Mouse (Mus musculus) regulatory T cell (primary cell): ENCODE data around the gene Plod3.
"Not testable (repeated sequence)": the region's sequence is repeated elsewhere in the genome, so short reads cannot be mapped to it uniquely, and the experiment has no call there.

Experiments used
- in situ Hi-C: fragments of 300-600 bp; cut with MboI, MseI; formaldehyde crosslinking; loops from one replicate; pipeline ENCODE4 v1.15.1; 2025; ENCODE audit warnings: high pct_unique_total_duplicates

Plod3 gene

DNA sequence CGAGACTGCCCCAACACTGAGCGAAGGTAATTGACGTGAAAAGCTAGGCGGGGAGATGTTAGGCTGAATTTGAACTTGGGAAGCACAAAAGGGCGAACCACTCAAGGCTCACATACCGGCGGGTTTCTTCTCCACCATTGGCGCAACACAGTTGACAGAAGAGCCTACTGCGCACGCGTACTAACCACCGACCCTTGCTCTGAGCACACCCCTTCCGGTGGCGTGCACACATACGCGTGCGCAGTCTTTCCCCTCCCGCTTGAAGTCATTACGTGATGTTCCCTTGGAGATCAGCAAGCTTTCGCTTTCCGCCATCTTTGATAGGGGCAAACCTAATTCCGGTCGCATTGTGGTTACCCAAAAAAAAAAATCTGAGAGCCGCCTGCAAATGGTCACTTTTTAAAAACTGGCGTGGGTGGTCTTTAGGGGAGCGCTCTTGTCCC is at the start of gene Plod3:
Gene Plod3, plus strand, starts transcription at position 325 of the 443 bp plus-strand sequence.
- in situ Hi-C loops, result no loop called here

DNA sequence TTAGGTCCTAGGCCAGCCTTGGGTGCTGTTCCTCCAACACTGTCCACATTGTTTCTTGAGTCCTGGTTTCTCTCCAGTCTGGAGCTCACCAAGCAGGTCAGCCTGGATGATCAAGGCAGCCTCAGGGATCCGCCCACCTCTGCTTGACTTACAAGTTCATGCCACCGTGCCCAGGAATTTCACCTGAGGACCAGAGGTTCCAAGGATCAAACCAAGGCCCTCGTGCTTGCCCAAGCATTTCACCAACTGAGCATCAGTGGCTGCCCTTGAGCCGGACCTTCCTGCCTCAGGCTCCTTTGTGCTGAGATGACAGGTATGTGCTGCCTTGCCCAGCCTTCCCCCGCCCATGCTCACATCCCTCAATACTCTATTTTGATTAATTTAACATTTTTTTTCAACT is 49.2 kb upstream of the Plod3 start:
- in situ Hi-C loops, result no loop called here

DNA sequence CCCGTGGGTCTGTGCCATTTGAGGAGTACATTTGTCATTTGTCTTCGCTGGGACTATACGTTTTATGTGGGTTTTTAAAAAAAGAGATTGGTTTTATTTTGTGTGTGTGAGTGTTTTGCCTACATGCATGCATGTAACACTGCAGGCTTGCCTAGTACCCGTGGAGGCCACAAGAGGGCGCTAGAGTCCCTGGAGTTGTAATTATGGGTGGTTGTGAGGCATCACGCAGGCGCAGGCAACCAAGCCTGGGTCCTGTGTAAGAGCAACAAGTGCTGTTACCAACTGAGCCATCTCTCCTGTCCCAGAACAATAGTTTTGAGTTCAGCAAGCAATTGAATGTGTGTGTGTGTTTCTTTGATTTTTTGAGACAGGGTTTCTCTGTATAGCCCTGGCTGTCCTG is 47.5 kb upstream of the Plod3 start:
- in situ Hi-C loops, result no loop called here

DNA sequence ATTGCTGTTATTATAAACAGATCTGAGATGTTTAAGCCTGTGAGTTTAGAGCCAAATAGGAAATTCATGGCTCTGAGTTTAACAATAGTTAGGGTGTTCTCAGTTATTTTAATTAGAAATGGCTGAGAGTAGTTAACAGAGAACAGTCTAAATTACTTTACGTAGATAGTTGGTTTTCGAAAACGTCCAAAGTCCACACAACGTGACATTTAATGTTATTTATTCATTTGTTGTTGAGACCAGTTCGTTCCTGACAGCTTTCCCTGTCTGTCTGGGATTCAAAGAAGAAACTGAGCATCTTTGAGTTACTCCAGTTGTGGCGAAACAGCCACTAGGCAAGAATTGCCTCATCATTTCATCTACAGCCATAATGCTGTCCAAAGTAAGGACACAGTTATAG is 46.8 kb upstream of the Plod3 start:
- in situ Hi-C loops, result not testable (repeated sequence)

DNA sequence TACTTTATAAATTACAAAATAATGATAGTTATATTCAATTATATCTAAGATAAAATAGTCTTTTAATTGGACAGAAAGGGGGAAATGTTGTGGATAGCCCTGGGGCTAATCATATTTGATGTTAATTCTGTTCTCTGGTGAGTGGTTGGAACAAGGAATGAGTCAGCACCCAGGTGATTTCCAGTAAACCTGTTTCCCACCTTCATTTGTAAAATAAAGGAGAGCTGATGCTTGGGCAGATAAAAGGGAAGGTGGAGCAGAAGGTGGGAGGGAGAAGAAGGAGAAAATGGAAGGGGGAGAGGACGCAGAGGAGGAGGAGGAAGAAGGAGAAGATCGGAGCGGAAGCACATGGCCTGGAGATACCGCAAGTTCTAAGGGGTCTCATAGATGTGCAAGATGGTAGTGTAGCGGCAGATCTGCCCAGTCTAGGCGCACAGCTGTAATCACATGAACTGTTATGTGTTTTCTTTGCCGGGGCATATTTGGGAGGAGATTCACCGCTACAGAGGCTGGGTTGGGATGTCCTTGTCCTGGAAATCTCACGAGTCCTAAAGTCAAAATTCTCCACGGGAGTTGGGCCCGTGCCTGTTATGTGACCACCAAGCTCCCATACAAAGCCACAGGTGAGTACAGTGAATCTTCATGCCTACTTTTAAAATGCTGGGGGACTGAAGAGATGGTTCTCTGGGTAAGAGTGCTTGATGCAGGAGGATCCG is 45.8 kb upstream of the Plod3 start:
- in situ Hi-C loops, result no loop called here

DNA sequence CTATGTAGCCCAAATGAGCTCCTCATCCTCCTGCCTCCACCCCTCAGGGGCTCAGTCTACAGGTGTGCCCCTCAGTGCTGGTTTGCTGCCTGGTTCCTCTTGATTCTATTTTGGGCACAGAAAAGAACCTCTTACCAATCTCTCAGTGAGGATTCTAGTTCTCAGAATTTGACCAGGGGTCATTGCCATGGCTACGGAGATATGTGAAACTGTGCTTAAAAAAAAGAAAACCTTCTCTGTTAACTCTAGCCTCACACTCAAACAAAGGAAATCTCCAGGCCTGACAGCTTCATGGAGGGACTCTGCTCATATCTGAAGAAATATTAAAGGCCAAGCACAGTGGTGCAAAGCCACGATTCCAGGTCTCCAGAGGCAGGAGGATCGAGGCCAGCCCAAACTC is 44.0 kb upstream of the Plod3 start:
- in situ Hi-C loops, result no loop called here

DNA sequence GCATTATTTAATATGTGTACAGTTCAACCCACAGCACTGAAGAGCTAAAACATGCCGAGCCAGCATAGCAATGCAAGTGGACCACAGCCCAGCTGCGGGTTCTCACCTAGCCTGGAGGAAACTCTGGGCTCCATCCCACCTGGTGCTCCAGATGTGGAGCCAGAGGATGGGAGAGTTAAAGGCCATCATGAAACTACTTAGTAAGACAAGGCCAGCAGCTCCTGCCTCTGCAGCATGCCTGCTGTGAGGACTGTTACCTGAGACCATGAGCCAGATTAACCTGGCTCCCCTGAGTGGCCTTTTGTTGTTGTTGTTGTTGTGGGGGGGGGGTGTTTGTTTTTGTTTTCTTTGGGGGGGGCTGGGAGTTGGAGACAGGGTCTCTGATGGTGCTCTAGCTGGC is 43.4 kb upstream of the Plod3 start:
- in situ Hi-C loops, result no loop called here

DNA sequence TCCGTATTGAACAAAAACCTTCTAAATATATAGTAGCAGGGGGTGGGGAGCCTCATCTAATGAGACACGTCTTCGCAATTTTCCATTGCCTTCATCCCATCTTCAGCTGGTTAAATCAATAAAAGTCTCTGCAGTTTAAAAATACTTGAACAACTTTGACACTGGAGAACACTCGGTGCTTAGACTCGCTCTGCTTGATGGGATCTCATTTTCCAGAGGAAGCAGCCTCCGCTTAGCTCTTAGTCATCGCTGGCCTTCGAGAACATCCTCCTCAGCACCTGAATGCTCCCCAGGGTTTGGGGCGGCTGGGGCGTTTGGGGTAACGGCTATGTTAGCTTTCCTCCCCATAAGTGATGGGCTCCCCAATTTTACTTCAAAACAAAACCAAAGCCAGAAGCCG is 41.7 kb upstream of the Plod3 start:
- in situ Hi-C loops, result no loop called here

DNA sequence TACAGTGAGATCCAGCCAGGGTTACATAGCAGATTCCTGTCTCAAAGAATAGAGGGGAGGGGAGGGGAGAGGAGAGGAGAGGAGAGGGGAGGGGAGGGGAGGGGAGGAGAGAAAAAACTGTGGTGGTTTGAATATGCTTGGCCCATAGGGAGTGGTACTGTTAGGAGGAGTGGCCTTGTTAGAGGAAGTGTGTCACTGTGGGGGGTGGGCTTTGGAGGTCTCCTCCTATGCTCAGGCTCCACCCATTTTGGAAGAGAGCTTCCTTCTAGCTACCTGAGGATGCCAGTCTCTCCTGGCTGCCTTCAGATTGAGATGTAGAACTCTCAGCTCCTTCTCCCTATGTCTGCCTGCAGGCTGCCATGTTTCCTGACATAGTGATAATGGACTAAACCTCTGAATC is 38.9 kb upstream of the Plod3 start:
- in situ Hi-C loops, result no loop called here

DNA sequence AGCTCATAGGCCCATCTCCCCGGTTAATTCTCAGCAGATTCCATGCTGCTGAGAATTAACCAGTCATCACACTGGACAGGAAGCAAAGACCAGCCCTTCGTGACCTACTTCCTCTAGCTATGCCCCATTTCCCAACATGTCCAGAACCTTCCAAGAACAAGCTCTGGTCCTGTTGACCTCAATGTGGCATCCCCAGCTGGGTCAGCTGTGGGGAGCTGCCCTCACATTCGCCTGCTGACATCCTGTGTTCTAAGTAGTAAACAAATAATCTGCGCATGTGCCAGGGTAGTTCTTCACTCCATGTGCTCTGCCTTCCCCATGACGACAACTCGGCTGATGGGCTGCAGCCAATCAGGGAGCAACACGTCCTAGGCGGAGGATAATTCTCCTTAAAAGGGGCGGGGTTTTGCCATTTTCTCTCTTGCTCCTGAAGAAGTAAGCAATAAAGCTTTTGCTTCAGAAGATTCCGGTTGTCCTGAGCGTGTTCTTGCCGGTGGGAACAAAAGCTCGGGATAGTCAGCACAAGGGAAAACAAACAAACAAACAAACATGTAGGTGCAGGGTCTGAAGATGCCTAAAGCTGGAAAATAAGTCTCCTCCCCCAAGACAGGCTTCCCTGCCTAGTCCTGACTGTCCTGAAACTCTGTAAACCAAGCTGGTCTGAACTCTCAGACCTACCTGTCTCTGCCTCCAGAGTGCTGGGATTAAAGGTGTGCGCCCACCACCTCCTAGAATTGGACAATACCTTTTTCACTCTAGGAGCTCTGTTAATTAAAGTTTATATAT is 37.1 kb upstream of the Plod3 start:
- in situ Hi-C loops, result not testable (repeated sequence)

DNA sequence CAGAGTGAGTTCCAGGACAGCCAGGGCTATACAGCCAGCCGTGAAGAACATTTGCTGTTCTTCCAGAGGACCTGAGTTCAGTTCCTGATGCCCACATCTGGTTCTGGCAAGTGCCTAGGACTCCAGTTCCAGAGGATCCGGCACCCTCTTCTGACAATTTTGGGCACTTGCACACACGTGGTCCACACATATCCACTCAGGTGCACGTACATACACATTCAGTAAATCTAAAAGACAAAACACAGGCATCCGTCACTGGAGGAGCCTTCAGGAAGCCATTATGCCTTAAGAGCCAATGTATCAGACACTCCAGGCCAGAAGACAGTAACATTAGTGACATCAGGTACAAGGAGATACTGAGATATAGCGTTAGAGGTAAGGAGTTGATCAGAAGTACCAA is 36.3 kb upstream of the Plod3 start:
- in situ Hi-C loops, result no loop called here

DNA sequence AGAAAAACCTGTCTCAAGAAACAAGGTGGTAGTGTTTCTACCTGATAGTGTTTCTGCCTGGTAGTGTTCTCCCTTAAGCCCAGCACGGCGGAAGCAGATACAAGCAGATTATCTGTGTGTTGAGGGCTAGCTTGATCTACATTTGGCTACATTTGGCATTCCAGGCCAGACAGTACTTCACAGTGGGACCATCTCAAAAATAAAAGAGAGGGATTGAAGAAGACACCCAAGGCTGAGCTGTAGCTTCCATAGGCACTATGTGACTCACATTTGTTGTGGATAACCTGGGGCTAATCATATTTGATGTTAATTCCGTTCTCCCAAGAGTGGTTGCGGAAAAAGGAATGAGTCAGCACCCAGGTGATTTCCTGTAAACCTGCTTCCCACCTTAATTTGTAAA is 34.7 kb upstream of the Plod3 start:
- in situ Hi-C loops, result no loop called here

DNA sequence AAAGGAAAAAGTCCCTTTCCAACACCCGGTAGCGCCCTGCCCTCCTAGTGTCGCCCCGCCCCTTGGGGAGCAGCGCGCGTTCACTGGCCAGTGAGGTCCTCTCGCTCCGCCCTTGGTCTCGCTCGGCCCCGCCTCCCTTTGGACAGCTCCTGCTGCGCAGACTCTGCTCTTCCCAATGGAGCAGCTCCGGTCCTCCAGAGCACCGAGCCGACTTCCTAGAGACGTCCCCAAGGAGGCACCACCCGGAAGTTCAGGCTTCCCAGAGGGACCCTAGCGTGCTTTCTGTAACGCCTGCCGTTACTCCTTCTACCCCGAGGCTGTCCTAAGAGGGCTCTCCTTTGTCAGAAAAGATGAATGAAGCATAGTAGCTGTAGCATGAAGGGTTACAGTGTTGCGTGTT is 33.8 kb upstream of the Plod3 start, which contains the start of gene Fis1:
Gene Fis1, plus strand, starts transcription at position 261 of the 400 bp plus-strand sequence.
- in situ Hi-C loops, result no loop called here

DNA sequence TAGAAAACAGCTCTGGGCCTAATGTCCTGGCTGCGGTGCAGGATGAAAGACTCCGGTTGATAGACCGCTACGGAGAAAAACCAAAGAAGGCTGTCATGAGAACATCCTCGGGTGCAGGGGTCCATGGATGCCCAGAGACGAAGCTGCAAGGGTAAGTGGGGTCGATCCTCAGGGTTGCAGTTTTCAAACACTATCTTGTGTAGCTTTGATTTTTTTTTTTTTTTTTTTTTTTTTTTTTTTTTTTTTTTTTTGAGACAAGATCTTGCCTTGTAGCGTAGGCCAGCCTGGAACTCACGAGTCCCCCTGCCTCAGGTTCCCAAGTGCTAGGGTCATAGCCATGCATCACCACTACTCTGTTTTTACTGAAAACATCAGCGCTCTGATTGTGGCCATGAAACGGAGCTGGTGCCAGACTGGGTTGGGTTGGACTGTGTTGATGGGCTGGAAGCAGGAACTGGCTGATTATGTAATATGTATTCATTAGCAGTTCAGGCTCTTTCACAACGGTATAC is 33.3 kb upstream of the Plod3 start:
- in situ Hi-C loops, result no loop called here

DNA sequence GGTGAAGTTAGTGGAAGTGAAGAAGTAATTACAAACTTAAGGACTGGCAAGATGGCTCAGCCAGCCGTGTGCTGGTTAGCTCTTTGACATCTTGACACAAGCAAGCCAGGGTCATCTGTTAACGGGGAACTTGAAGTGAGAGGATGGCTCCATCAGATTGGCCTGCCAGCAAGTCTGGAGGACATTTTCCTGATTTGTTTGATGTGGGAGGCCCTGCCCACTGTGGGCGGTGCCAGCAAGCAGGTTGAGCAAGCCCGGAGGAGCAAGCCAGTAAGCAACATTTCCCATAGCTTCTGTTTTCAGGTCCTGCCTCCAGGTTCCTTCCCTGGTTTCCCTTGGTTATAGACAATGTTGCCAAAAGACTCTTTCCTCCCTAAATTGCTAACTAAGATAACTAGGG is 31.2 kb upstream of the Plod3 start:
- in situ Hi-C loops, result no loop called here

DNA sequence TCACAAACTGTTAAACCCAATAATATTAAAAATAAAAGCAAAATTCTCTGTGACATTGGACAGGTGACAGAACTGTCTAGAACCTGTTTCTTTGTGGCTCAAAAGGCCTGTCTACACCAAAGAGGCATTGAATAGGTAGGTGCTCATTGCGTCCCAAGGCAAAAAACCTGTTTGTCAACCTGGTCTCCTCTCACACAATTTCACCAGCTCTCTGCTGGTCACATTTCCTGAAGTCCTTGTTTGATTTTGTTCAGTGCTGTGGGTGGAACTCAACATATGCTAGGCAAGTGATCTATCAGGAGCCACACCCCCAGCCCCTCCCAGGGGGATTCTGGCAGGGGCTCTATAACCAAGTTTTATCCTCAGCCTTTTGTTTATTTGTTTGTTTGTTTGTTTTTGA is 29.6 kb upstream of the Plod3 start:
- in situ Hi-C loops, result no loop called here

DNA sequence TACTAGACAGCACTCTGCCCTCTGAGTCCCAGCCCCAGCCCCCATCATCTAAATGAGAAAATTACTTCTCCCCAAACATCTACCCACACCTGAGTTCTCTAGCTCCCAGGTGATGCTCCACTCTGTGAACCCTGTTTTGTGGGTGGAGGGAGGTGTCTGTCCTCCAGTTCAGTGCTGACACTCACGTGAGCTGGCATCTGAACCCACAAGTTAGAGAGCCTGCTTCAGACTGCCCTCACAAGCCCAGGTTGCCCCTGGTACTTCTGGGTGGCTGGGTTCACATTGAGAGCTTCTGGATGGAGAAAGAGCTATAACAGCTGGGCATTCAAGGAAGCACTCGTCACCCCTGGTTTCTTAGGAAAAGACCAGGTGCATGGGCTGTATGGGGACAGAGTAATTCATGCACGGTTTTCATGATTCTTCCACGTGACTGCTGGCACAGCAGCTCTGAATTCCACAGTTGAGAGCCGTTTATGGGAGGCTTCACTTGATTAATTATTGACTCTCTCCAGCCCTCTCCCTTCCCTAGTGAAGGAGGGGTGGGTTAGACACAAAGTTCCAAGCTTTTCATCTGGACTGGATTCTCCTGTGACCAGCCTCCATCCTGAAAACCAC is 27.7 kb upstream of the Plod3 start:
- in situ Hi-C loops, result no loop called here

DNA sequence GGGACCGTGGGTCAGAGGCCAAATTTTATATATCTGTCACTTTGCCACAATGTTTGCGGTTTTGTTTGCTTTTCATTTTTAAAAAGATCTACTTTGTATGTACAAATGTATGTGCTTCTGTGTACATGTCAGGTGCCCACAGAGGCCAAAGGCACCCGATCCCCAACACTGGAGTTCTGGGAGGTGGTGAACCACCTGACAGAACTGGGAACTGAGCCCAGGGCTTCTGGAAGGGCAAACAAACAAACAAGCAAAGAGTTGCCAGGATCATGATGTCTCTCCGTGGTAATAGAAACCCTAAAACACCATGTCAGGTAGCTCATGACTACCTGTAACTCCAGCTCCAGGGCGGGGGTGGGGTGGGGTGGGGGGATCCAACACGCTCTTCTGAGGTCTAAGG is 26.8 kb upstream of the Plod3 start:
- in situ Hi-C loops, result no loop called here

DNA sequence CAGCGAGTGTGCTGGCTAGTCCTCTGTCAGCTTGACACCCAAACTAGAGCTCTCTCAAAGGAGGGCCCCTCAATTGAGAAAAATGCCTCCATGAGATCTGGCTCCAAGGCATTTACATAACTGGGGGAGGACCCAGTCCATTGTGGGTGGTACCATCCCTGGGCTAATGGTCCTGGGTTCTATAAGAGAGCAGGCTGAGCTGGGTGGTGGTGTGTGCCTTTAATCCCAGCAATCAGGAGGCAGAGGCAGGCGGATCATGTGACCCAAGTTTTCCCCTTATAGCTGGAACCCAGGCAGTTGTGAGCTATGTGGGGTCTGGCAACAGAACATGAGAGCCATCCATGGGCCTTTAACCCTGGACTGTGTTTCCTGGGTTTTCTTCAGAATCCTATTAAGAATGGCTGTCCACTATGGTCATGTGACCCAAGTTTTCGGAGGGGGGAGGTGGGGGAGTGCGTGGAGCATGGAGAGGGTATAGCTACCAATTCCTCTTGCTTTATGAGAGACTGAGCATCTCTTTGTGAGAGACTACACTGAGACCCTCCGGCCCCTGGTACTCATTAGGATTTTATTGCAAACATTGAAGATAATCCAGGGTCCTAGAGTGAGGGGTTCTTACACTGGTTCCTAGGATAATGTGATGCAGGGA is 25.4 kb upstream of the Plod3 start:
- in situ Hi-C loops, result no loop called here

DNA sequence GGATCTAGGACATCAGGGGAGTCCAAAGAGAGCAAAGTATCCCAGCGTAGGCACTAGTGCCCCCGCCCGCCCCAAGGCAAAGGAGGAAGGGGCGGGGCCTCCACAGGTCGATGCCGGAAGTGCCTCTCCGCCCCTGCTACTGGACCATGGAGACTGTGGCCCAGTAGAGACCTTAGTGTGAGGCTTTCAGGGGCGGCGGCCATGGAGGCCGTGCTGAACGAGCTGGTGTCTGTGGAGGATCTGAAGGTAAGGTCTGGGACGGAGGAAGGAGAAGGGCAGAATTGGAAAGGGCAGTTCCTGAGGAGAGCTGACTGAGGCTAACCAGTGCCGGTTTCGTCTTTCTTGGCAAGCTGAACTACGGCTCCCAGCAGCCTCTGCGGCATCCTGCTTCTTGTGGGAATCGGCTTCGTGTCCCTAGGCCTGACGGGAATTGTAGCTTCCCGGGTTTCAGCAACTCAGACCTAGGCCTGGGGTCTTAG is 24.8 kb upstream of the Plod3 start:
- in situ Hi-C loops, result no loop called here

DNA sequence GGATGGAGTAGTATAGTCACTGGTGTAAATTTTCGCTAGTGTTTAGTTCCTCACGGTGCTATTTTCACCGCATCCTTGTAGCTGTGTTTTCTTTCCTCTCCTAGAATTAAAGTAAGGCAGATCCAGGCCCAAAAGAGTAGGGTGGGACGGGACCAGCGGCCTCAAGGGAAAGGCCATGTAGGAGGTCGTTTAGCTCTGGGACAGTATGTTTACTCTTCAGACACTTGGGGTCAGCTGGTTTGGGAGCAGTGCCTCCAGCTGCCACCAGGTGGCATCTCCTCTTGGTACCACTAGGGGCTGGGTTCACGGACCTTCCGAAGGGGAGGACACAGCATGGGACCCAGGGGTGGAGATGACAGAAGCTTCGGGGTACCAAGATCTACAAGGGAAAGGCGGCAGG is 24.3 kb upstream of the Plod3 start:
- in situ Hi-C loops, result no loop called here

DNA sequence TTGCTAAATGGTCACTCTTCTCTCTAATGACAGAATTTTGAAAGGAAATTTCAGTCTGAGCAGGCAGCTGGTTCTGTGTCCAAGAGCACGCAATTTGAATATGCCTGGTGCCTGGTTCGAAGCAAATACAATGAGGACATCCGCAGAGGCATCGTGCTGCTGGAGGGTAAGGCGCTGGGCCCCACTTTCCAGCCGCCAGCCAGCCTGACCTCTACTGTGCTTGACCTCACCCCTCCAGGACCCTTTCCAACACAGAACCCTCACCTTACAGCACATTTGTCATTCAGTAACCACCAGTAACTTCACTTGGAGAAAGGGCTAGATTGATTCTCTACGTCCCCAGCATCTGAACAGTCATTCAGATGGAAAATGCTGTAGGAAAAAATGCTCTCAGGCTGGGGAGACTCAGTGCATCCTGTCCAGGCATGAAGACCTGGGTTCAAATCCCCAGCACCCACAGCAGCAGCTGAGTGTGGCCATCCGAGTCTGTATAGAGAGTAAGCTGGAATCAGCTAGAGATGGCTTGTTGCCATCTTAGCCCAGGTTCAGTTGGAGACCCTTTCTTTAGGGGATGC is 23.8 kb upstream of the Plod3 start:
- in situ Hi-C loops, result no loop called here
